Mouse (Mus musculus): Measurements from ENCODE around the gene Gpalpp1. TPM values are rescaled to one million over a fixed set of nuclear protein-coding genes. Genes with fewer than 3 reads are reported as not detected.

The Gpalpp1 gene
- total and polyA plus RNA-seq, 3 experiments, result 18.3 to 18.9 TPM; not detected in 1

DNA sequence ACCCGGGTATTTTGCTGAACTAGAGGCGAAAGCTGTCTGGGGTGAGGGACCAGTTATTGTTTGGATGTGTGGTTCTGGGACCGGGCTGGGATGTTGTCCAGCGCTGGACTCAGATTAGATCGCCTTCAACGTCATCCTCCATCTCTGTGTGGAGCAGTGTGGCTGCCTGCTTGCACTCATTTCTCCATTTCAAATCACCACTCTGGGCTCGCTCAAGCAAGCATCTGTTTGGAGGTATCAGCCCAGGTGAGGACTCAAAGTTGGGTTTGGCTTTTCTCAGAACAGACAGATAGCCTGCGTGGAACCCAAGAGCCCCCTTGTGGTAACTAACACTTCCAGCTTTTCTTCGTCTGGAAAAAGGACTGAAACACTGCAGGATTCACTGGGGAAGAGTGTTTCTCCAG lies 33.5 kb downstream of the Gpalpp1 start:
- H3K9me3 ChIP-seq (replicated peaks; ENCODE audit: insufficient read depth, low read length), result no peaks in the 10 kb centered on the region
- H3K79me2 ChIP-seq (ENCODE audit: control insufficient read depth, insufficient read depth, low read length, poor library complexity), result no peaks in the 10 kb centered on the region
- H3K27me3 ChIP-seq (ENCODE audit: control insufficient read depth in 1 of 2, insufficient read depth in 2 of 2, low read length in 2 of 2), result no peaks in the 10 kb centered on the region
- no peak overlapping the region for H3K27ac ChIP-seq (ENCODE audit: control insufficient read depth, low read depth, low read length)
- H3K4me3 ChIP-seq (ENCODE audit: control insufficient read depth in 1 of 2, insufficient read depth in 1 of 2, low read depth in 2 of 2, low read length in 2 of 2), result no peak overlapping the region
- DNase-seq (ENCODE audit: low read depth, low spot score), result peak; percentile 49
- no peak for TF ChIP-seq ETS1 (IDR thresholded peaks at IDR 0.05; ENCODE audit: low read depth, low read length)
- TF ChIP-seq RAD21 (IDR thresholded peaks at IDR 0.05; ENCODE audit: low read depth, low read length), result peak; percentile 91
- TF ChIP-seq TBP (IDR thresholded peaks at IDR 0.05; ENCODE audit: low read depth, low read length), result no peak
- TF ChIP-seq CTCF (IDR thresholded peaks at IDR 0.05 in 2 of 3, conservative IDR thresholded peaks at IDR 0.05 in 1 of 3; ENCODE audit: control insufficient read depth in 1 of 3, insufficient read depth in 1 of 3, low read depth in 2 of 3, low read length in 3 of 3, poor library complexity in 1 of 3, severe bottlenecking in 1 of 3), result peak; percentile 67 to 86 (median 68)
- TF ChIP-seq POLR2AphosphoS5 (IDR thresholded peaks at IDR 0.05; ENCODE audit: borderline replicate concordance, low read depth, low read length), result no peak
- TF ChIP-seq ZC3H11A (IDR thresholded peaks at IDR 0.05; ENCODE audit: low read depth, low read length), result peak; percentile 90
- no peak for TF ChIP-seq MXI1 (IDR thresholded peaks at IDR 0.05; ENCODE audit: low read depth, low read length)
- TF ChIP-seq SMC3 (IDR thresholded peaks at IDR 0.05; ENCODE audit: low read depth, low read length), result peak; percentile 95
- TF ChIP-seq NRF1 (IDR thresholded peaks at IDR 0.05; ENCODE audit: insufficient read depth, low read depth, low read length, poor library complexity, severe bottlenecking), result no peak
- H3K4me1 ChIP-seq (ENCODE audit: control insufficient read depth in 1 of 2, insufficient read depth in 2 of 2, low read length in 2 of 2), result no peaks in the 10 kb centered on the region
- no peaks in the 10 kb centered on the region for H3K36me3 ChIP-seq (ENCODE audit: control insufficient read depth in 1 of 2, insufficient read depth in 2 of 2, low read length in 2 of 2)
- no peak overlapping the region for H3K9ac ChIP-seq (ENCODE audit: control insufficient read depth, low read depth, low read length, poor library complexity, severe bottlenecking)

DNA sequence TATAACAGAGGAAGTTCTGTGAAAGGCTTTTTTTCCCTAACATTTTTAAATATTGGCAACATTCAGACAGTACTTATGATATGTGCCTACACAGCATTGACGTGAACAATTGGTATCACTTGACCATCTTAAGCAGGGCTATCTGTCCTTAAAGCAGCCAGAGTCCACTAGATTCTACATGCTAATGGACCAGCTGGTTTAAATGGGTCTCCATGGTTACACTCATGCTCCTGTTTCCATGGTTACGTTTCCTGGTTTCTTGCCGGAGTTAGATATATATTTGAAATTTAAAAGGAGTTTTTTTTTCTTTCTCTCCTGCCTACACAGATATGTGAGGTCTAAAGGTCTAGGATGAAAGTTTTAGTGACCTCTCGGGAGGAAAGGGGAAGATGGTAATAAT lies 34.0 kb downstream of the Gpalpp1 start:
- no peaks in the 10 kb centered on the region for H3K4me1 ChIP-seq (ENCODE audit: control insufficient read depth in 1 of 2, insufficient read depth in 2 of 2, low read length in 2 of 2)
- no peak overlapping the region for H3K9ac ChIP-seq (ENCODE audit: control insufficient read depth, low read depth, low read length, poor library complexity, severe bottlenecking)
- no peaks in the 10 kb centered on the region for H3K9me3 ChIP-seq (replicated peaks; ENCODE audit: insufficient read depth, low read length)
- H3K36me3 ChIP-seq (ENCODE audit: control insufficient read depth in 1 of 2, insufficient read depth in 2 of 2, low read length in 2 of 2), result no peaks in the 10 kb centered on the region
- DNase-seq (ENCODE audit: low read depth, low spot score), result no peak
- H3K27me3 ChIP-seq (ENCODE audit: control insufficient read depth in 1 of 2, insufficient read depth in 2 of 2, low read length in 2 of 2), result no peaks in the 10 kb centered on the region
- H3K4me3 ChIP-seq (ENCODE audit: control insufficient read depth in 1 of 2, insufficient read depth in 1 of 2, low read depth in 2 of 2, low read length in 2 of 2), result no peak overlapping the region
- no peaks in the 10 kb centered on the region for H3K79me2 ChIP-seq (ENCODE audit: control insufficient read depth, insufficient read depth, low read length, poor library complexity)
- TF ChIP-seq POLR2AphosphoS2 (IDR thresholded peaks at IDR 0.05; ENCODE audit: low read length) (no peak), EP300 (IDR thresholded peaks at IDR 0.05; ENCODE audit: low read depth in 1 of 2, low read length in 2 of 2) (no peak), TBP (IDR thresholded peaks at IDR 0.05; ENCODE audit: low read depth, low read length) (no peak), E2F4 (IDR thresholded peaks at IDR 0.05; ENCODE audit: borderline replicate concordance, low read depth, low read length) (no peak), SMC3 (IDR thresholded peaks at IDR 0.05; ENCODE audit: low read depth, low read length) (no peak), CTCF (IDR thresholded peaks at IDR 0.05 in 2 of 3, conservative IDR thresholded peaks at IDR 0.05 in 1 of 3; ENCODE audit: control insufficient read depth in 1 of 3, insufficient read depth in 1 of 3, low read depth in 2 of 3, low read length in 3 of 3, poor library complexity in 1 of 3, severe bottlenecking in 1 of 3) (no peak), ZMIZ1 (IDR thresholded peaks at IDR 0.05; ENCODE audit: low read depth, low read length) (no peak), GATA1 (IDR thresholded peaks at IDR 0.05; ENCODE audit: low read depth, low read length) (no peak), POLR2AphosphoS5 (IDR thresholded peaks at IDR 0.05; ENCODE audit: borderline replicate concordance, low read depth, low read length) (no peak), ELF1 (IDR thresholded peaks at IDR 0.05; ENCODE audit: low read depth, low read length) (no peak), RCOR1 (IDR thresholded peaks at IDR 0.05; ENCODE audit: low read depth, low read length) (no peak), TAL1 (IDR thresholded peaks at IDR 0.05; ENCODE audit: low read length) (no peak), MYB (IDR thresholded peaks at IDR 0.05; ENCODE audit: low read depth, low read length) (no peak), MAFK (IDR thresholded peaks at IDR 0.05; ENCODE audit: borderline replicate concordance, low read depth, low read length) (no peak), HCFC1 (IDR thresholded peaks at IDR 0.05; ENCODE audit: low read depth, low read length) (no peak), UBTF (IDR thresholded peaks at IDR 0.05; ENCODE audit: borderline replicate concordance, insufficient read depth, low read depth, low read length) (no peak), ZC3H11A (IDR thresholded peaks at IDR 0.05; ENCODE audit: low read depth, low read length) (no peak)
- no peak overlapping the region for H3K27ac ChIP-seq (ENCODE audit: control insufficient read depth, low read depth, low read length)
